Mouse (Mus musculus) lung, adult 18-20 months (tissue): Measurements from ENCODE around the gene Gm10375.
"Not testable (repeated sequence)": the region's sequence is repeated elsewhere in the genome, so short reads cannot be mapped to it uniquely, and the experiment has no call there.

Experiments
- DNase-seq, 2 experiments: peaks; one replicate each; pipeline ENCODE4 v3.0.0; 2022; ENCODE audit warnings: mixed read lengths in 2 of 2

Gene Gm10375

DNA sequence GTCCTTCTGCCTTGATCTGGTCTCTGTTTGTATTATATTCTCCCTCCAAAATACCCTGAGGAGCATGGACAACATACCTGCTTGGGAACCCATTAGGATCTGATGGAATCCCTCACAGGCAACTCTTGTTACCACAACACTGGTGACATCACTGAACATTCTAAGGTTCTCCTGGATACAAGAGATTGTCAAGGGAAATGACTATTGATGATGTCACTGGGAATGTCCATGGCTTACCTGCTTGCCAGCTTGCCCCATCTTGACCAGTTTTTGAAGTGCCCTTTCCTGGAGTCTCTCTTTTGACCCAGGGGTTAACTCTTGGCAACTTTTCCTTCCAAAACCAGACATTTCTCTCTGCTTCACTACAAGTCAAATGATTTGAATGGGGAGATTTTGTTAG is at the start of gene Gm10375:
Gm10375 (minus strand) TSS at position 101 of the 400 bp plus-strand sequence.
- not testable (repeated sequence) for DNase-seq

DNA sequence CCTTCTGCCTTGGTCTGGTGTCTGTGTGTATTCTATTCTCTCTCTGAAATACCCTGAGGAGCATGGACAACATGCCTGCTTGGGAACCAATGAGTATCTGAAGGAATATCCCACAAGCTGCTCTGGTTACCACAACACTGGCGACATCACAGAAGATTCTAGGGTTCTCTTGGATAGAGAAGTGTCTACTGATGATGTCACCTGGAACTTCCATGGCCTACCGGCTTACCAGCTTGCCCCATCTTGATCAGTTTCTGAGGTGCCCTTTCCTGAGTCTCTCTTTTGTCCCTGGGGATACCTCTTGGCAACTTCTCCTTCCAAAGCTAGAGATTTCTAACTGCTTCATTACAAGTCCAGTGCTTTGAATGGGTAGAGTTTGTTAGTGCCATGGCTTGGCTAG is 28.8 kb downstream of the Gm10375 start, which contains the start of gene Gm17654:
Gm17654 (minus strand) TSS at position 101 of the 400 bp plus-strand sequence.
- not testable (repeated sequence) for DNase-seq

DNA sequence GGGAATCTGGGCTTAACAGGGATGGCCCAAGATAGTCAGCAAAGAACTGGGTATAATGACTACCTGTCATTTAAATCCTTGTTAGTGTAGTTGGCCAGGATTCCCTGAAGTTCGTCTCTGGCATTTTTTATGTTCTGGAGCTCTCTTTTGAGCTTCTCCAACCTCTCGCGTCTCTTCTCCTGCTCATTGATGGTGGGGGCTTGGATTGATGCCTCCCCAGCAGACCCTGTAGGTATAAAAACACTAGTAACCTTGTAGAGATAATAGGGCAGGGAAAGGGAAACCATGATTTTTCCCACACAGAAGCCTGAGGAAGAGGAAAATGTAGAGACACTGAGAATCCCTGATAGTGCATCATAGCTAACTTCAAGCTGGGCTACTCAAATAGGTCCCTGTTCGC is 29.8 kb downstream of the Gm10375 start:
- DNase-seq, result not testable (repeated sequence)
